Mouse (Mus musculus) brown adipose tissue, adult 24 weeks (tissue): Measurements from ENCODE around the gene Gda. TPM values are rescaled to one million over a fixed set of nuclear protein-coding genes. Genes with fewer than 3 reads are reported as not detected.
A peak's percentile ranks its signal among the peaks of the same experiment; 100 is the strongest.

Experiments
- H3K27ac ChIP-seq: fragments of 200-500 bp; replicated peaks from 2 replicates; pipeline ENCODE4 v1.5.1; 2012; ENCODE audit warnings: low read depth, mild to moderate bottlenecking, low read length
- H3K4me1 ChIP-seq: fragments of 200-500 bp; 2 replicates; pipeline ENCODE4 v1.6.1; 2012; ENCODE audit warnings: low read length, mixed read lengths; ENCODE audit not compliant: control insufficient read depth, insufficient read depth, insufficient read length
- H3K4me3 ChIP-seq: fragments of 200-500 bp; 2 replicates; pipeline ENCODE4 v1.5.1; 2012; ENCODE audit warnings: low read depth, mild to moderate bottlenecking, low read length, moderate library complexity; ENCODE audit not compliant: insufficient read depth
- polyA plus RNA-seq: library from polyadenylated mRNA; stranded (reverse); fragments of >200 nt; gene quantifications from 2 replicates; pipeline ENCODE4 v1.2.4, GENCODE M21; 2012; ENCODE audit not compliant: missing spikeins, insufficient read depth, insufficient read length

Gene Gda
- polyA plus RNA-seq, 1 experiment = 9.3 TPM

- no peak overlapping the region for H3K27ac ChIP-seq
- no peak overlapping the region for H3K4me3 ChIP-seq
- H3K4me1 ChIP-seq = no peaks in the 10 kb centered on the region
Observed at GRCm38 (mm10) chr19:21479183-21480052, 6.2 kb upstream of the Gda start.

- H3K27ac ChIP-seq = no peak overlapping the region
- H3K4me3 ChIP-seq = no peak overlapping the region
- H3K4me1 ChIP-seq = no peaks in the 10 kb centered on the region
Observed at GRCm38 (mm10) chr19:21478538-21478937, 5.3 kb upstream of the Gda start.

- no peak overlapping the region for H3K4me3 ChIP-seq
- H3K4me1 ChIP-seq = no peaks in the 10 kb centered on the region; the same call in 1 of the 2 replicates
- H3K27ac ChIP-seq = no peak overlapping the region
Observed at GRCm38 (mm10) chr19:21477780-21478179, 4.5 kb upstream of the Gda start.

- Histone ChIP-seq H3K4me3 (no peak overlapping the region), H3K4me1 (no peaks in the 10 kb centered on the region; the same call in 1 of the 2 replicates), H3K27ac (peak overlapping the region; percentile 39)
Observed at GRCm38 (mm10) chr19:21476782-21477181, 3.5 kb upstream of the Gda start.

GRCm38 (mm10) chr19:21472121-21472780, 994 bp downstream of the Gda start:
- no peaks in the 10 kb centered on the region; the same call in 1 of the 2 replicates for H3K4me1 ChIP-seq
- H3K27ac ChIP-seq = peak overlapping the region; percentile 83
- peak overlapping the region; percentile 90 for H3K4me3 ChIP-seq

- H3K27ac ChIP-seq = no peak overlapping the region; the same call in 1 of the 2 replicates
- H3K4me1 ChIP-seq = peaks cover 5% of the 10 kb centered on the region; the same call in 1 of the 2 replicates
- H3K4me3 ChIP-seq = no peak overlapping the region
Observed at GRCm38 (mm10) chr19:21461221-21461960, 11.9 kb downstream of the Gda start.

GRCm38 (mm10) chr19:21457461-21457860, 15.8 kb downstream of the Gda start:
- peaks cover 9% of the 10 kb centered on the region for H3K4me1 ChIP-seq
- H3K4me3 ChIP-seq = no peak overlapping the region
- peak overlapping the region; percentile 77 for H3K27ac ChIP-seq

GRCm38 (mm10) chr19:21441787-21442186, 31.5 kb downstream of the Gda start:
- peaks cover 3% of the 10 kb centered on the region; the same call in 1 of the 2 replicates for H3K4me1 ChIP-seq
- no peak overlapping the region for H3K4me3 ChIP-seq
- no peak overlapping the region for H3K27ac ChIP-seq

GRCm38 (mm10) chr19:21440841-21441240, 32.4 kb downstream of the Gda start:
- Histone ChIP-seq H3K4me3 (no peak overlapping the region), H3K4me1 (peaks cover 3% of the 10 kb centered on the region; the same call in 1 of the 2 replicates), H3K27ac (no peak overlapping the region)

GRCm38 (mm10) chr19:21439141-21439737, 34.0 kb downstream of the Gda start:
- Histone ChIP-seq H3K27ac (0 out of 2 replicates have a peak overlapping the region, but pooled peaks have one; percentile 1), H3K4me1 (peaks cover 3% of the 10 kb centered on the region; the same call in 1 of the 2 replicates), H3K4me3 (no peak overlapping the region)

GRCm38 (mm10) chr19:21436566-21436965, 36.7 kb downstream of the Gda start:
- Histone ChIP-seq H3K27ac (no peak overlapping the region), H3K4me3 (no peak overlapping the region), H3K4me1 (peaks cover 3% of the 10 kb centered on the region; the same call in 1 of the 2 replicates)

GRCm38 (mm10) chr19:21433348-21433747, 39.9 kb downstream of the Gda start:
- H3K27ac ChIP-seq = no peak overlapping the region
- no peaks in the 10 kb centered on the region for H3K4me1 ChIP-seq
- H3K4me3 ChIP-seq = no peak overlapping the region

- no peak overlapping the region for H3K27ac ChIP-seq
- no peak overlapping the region for H3K4me3 ChIP-seq
- no peaks in the 10 kb centered on the region for H3K4me1 ChIP-seq
Observed at GRCm38 (mm10) chr19:21432879-21433278, 40.4 kb downstream of the Gda start.

- no peaks in the 10 kb centered on the region for H3K4me1 ChIP-seq
- H3K27ac ChIP-seq = no peak overlapping the region
- no peak overlapping the region for H3K4me3 ChIP-seq
Observed at GRCm38 (mm10) chr19:21432286-21432685, 41.0 kb downstream of the Gda start.
